Mouse (Mus musculus): Measurements from ENCODE around the gene Poc1a. TPM values are rescaled to one million over a fixed set of nuclear protein-coding genes. Genes with fewer than 3 reads are reported as not detected.

The Poc1a gene
- polyA plus RNA-seq, 1 experiment from 2014 or later, result 29.7 TPM

GRCm38 (mm10) chr9:106237401-106237800, 43.5 kb upstream of the Poc1a start:
- no peak for ATAC-seq (replicated peaks; ENCODE audit: insufficient number of reproducible peaks, low FRiP score, low TSS enrichment, low read depth)
- H3K36me3 ChIP-seq (replicated peaks; ENCODE audit: control insufficient read depth, insufficient read depth, low read depth, low read length), result peaks cover 12% of the 10 kb centered on the region
- no peak overlapping the region for H3K9ac ChIP-seq (replicated peaks; ENCODE audit: low read length)
- H3K4me2 ChIP-seq (ENCODE audit: low read depth, low read length), result no peak overlapping the region
- no peak overlapping the region for H3K4me3 ChIP-seq (ENCODE audit: low read depth, low read length)
- 93% methylated on average over 8 of the region's 8 CpGs for WGBS
- no peak for DNase-seq (ENCODE audit: low spot score)
- no peaks in the 10 kb centered on the region for H3K27me3 ChIP-seq (ENCODE audit: control insufficient read depth, insufficient read depth, low read length)
- no peaks in the 10 kb centered on the region for H3K4me1 ChIP-seq (ENCODE audit: control insufficient read depth, insufficient read depth, low read length)
- no peak overlapping the region for H3K27ac ChIP-seq (replicated peaks; ENCODE audit: low read depth, low read length)
- H3K9me3 ChIP-seq (replicated peaks; ENCODE audit: control insufficient read depth, low read length), result no peaks in the 10 kb centered on the region

GRCm38 (mm10) chr9:106237878-106238277, 43.0 kb upstream of the Poc1a start:
- WGBS, result 90% methylated on average over 10 of the region's 10 CpGs
- Histone ChIP-seq H3K9me3 (replicated peaks; ENCODE audit: control insufficient read depth, low read length) (no peaks in the 10 kb centered on the region), H3K27me3 (ENCODE audit: control insufficient read depth, insufficient read depth, low read length) (no peaks in the 10 kb centered on the region), H3K27ac (replicated peaks; ENCODE audit: low read depth, low read length) (no peak overlapping the region), H3K9ac (replicated peaks; ENCODE audit: low read length) (no peak overlapping the region), H3K4me1 (ENCODE audit: control insufficient read depth, insufficient read depth, low read length) (no peaks in the 10 kb centered on the region), H3K36me3 (replicated peaks; ENCODE audit: control insufficient read depth, insufficient read depth, low read depth, low read length) (peaks cover 12% of the 10 kb centered on the region), H3K4me2 (ENCODE audit: low read depth, low read length) (no peak overlapping the region), H3K4me3 (ENCODE audit: low read depth, low read length) (no peak overlapping the region)
- no peak for DNase-seq (ENCODE audit: low spot score)
- no peak for ATAC-seq (replicated peaks; ENCODE audit: insufficient number of reproducible peaks, low FRiP score, low TSS enrichment, low read depth)

- DNase-seq (ENCODE audit: low spot score) (no peak), ATAC-seq (replicated peaks; ENCODE audit: insufficient number of reproducible peaks, low FRiP score, low TSS enrichment, low read depth) (no peak)
- H3K27me3 ChIP-seq (ENCODE audit: control insufficient read depth, insufficient read depth, low read length), result no peaks in the 10 kb centered on the region
- H3K27ac ChIP-seq (replicated peaks; ENCODE audit: low read depth, low read length), result no peak overlapping the region
- H3K4me1 ChIP-seq (ENCODE audit: control insufficient read depth, insufficient read depth, low read length), result no peaks in the 10 kb centered on the region
- H3K4me2 ChIP-seq (ENCODE audit: low read depth, low read length), result no peak overlapping the region
- H3K9me3 ChIP-seq (replicated peaks; ENCODE audit: control insufficient read depth, low read length), result no peaks in the 10 kb centered on the region
- WGBS, result 90% methylated on average over 10 of the region's 10 CpGs
- no peak overlapping the region for H3K9ac ChIP-seq (replicated peaks; ENCODE audit: low read length)
- H3K4me3 ChIP-seq (ENCODE audit: low read depth, low read length), result no peak overlapping the region
- H3K36me3 ChIP-seq (replicated peaks; ENCODE audit: control insufficient read depth, insufficient read depth, low read depth, low read length), result peaks cover 14% of the 10 kb centered on the region
Observed at GRCm38 (mm10) chr9:106241541-106242164, 39.2 kb upstream of the Poc1a start.

- DNase-seq (ENCODE audit: low spot score) (peak; percentile 11), ATAC-seq (replicated peaks; ENCODE audit: insufficient number of reproducible peaks, low FRiP score, low TSS enrichment, low read depth) (no peak)
- no peak overlapping the region for H3K27ac ChIP-seq (replicated peaks; ENCODE audit: low read depth, low read length)
- WGBS, result 66% methylated on average over 19 of the region's 19 CpGs
- H3K27me3 ChIP-seq (ENCODE audit: control insufficient read depth, insufficient read depth, low read length), result no peaks in the 10 kb centered on the region
- no peaks in the 10 kb centered on the region for H3K4me1 ChIP-seq (ENCODE audit: control insufficient read depth, insufficient read depth, low read length)
- no peak overlapping the region for H3K4me3 ChIP-seq (ENCODE audit: low read depth, low read length)
- H3K4me2 ChIP-seq (ENCODE audit: low read depth, low read length), result no peak overlapping the region
- H3K36me3 ChIP-seq (replicated peaks; ENCODE audit: control insufficient read depth, insufficient read depth, low read depth, low read length), result peaks cover 10% of the 10 kb centered on the region
- H3K9me3 ChIP-seq (replicated peaks; ENCODE audit: control insufficient read depth, low read length), result no peaks in the 10 kb centered on the region
- H3K9ac ChIP-seq (replicated peaks; ENCODE audit: low read length), result no peak overlapping the region
Observed at GRCm38 (mm10) chr9:106242813-106243488, 37.9 kb upstream of the Poc1a start.

- no peak overlapping the region; the same call in 1 of the 2 replicates for H3K4me2 ChIP-seq (ENCODE audit: low read depth, low read length)
- no peak overlapping the region for H3K4me3 ChIP-seq (ENCODE audit: low read depth, low read length)
- no peaks in the 10 kb centered on the region for H3K4me1 ChIP-seq (ENCODE audit: control insufficient read depth, insufficient read depth, low read length)
- ATAC-seq (replicated peaks; ENCODE audit: insufficient number of reproducible peaks, low FRiP score, low TSS enrichment, low read depth), result no peak
- H3K9me3 ChIP-seq (replicated peaks; ENCODE audit: control insufficient read depth, low read length), result no peaks in the 10 kb centered on the region
- H3K27me3 ChIP-seq (ENCODE audit: control insufficient read depth, insufficient read depth, low read length), result no peaks in the 10 kb centered on the region
- no peak overlapping the region for H3K27ac ChIP-seq (replicated peaks; ENCODE audit: low read depth, low read length)
- 93% methylated on average over 11 of the region's 11 CpGs for WGBS
- no peak for DNase-seq (ENCODE audit: low spot score)
- no peaks in the 10 kb centered on the region for H3K36me3 ChIP-seq (replicated peaks; ENCODE audit: control insufficient read depth, insufficient read depth, low read depth, low read length)
- H3K9ac ChIP-seq (replicated peaks; ENCODE audit: low read length), result no peak overlapping the region
Observed at GRCm38 (mm10) chr9:106249550-106249949, 31.3 kb upstream of the Poc1a start.

- H3K36me3 ChIP-seq (replicated peaks; ENCODE audit: control insufficient read depth, insufficient read depth, low read depth, low read length), result no peaks in the 10 kb centered on the region
- DNase-seq (ENCODE audit: low spot score) (no peak), ATAC-seq (replicated peaks; ENCODE audit: insufficient number of reproducible peaks, low FRiP score, low TSS enrichment, low read depth) (no peak; the same call in 1 of the 2 replicates)
- no peak overlapping the region for H3K9ac ChIP-seq (replicated peaks; ENCODE audit: low read length)
- H3K9me3 ChIP-seq (replicated peaks; ENCODE audit: control insufficient read depth, low read length), result no peaks in the 10 kb centered on the region
- no peaks in the 10 kb centered on the region for H3K27me3 ChIP-seq (ENCODE audit: control insufficient read depth, insufficient read depth, low read length)
- H3K27ac ChIP-seq (replicated peaks; ENCODE audit: low read depth, low read length), result no peak overlapping the region
- no peaks in the 10 kb centered on the region for H3K4me1 ChIP-seq (ENCODE audit: control insufficient read depth, insufficient read depth, low read length)
- 47% methylated on average over 4 of the region's 4 CpGs for WGBS
- no peak overlapping the region for H3K4me3 ChIP-seq (ENCODE audit: low read depth, low read length)
- H3K4me2 ChIP-seq (ENCODE audit: low read depth, low read length), result no peak overlapping the region
Observed at GRCm38 (mm10) chr9:106250245-106250644, 30.6 kb upstream of the Poc1a start.

GRCm38 (mm10) chr9:106251066-106251465, 29.8 kb upstream of the Poc1a start:
- Histone ChIP-seq H3K4me1 (ENCODE audit: control insufficient read depth, insufficient read depth, low read length) (no peaks in the 10 kb centered on the region), H3K9me3 (replicated peaks; ENCODE audit: control insufficient read depth, low read length) (no peaks in the 10 kb centered on the region), H3K4me3 (ENCODE audit: low read depth, low read length) (no peak overlapping the region), H3K4me2 (ENCODE audit: low read depth, low read length) (no peak overlapping the region), H3K9ac (replicated peaks; ENCODE audit: low read length) (no peak overlapping the region), H3K27ac (replicated peaks; ENCODE audit: low read depth, low read length) (no peak overlapping the region), H3K27me3 (ENCODE audit: control insufficient read depth, insufficient read depth, low read length) (no peaks in the 10 kb centered on the region), H3K36me3 (replicated peaks; ENCODE audit: control insufficient read depth, insufficient read depth, low read depth, low read length) (no peaks in the 10 kb centered on the region)
- DNase-seq (ENCODE audit: low spot score), result no peak
- ATAC-seq (replicated peaks; ENCODE audit: insufficient number of reproducible peaks, low FRiP score, low TSS enrichment, low read depth), result no peak
- 69% methylated on average over 8 of the region's 8 CpGs for WGBS

- no peaks in the 10 kb centered on the region for H3K36me3 ChIP-seq (replicated peaks; ENCODE audit: control insufficient read depth, insufficient read depth, low read depth, low read length)
- no peaks in the 10 kb centered on the region for H3K9me3 ChIP-seq (replicated peaks; ENCODE audit: control insufficient read depth, low read length)
- 90% methylated on average over 2 of the region's 2 CpGs for WGBS
- no peak overlapping the region for H3K27ac ChIP-seq (replicated peaks; ENCODE audit: low read depth, low read length)
- no peak overlapping the region for H3K4me3 ChIP-seq (ENCODE audit: low read depth, low read length)
- no peaks in the 10 kb centered on the region for H3K4me1 ChIP-seq (ENCODE audit: control insufficient read depth, insufficient read depth, low read length)
- no peak for DNase-seq (ENCODE audit: low spot score)
- no peak overlapping the region for H3K9ac ChIP-seq (replicated peaks; ENCODE audit: low read length)
- no peak overlapping the region for H3K4me2 ChIP-seq (ENCODE audit: low read depth, low read length)
- ATAC-seq (replicated peaks; ENCODE audit: insufficient number of reproducible peaks, low FRiP score, low TSS enrichment, low read depth), result no peak
- H3K27me3 ChIP-seq (ENCODE audit: control insufficient read depth, insufficient read depth, low read length), result no peaks in the 10 kb centered on the region
Observed at GRCm38 (mm10) chr9:106254001-106254400, 26.9 kb upstream of the Poc1a start.
